Mouse (Mus musculus) forebrain, embryonic 11.5 days (tissue): ENCODE measurements around the gene Fbxo42. TPM values are rescaled to one million over a fixed set of nuclear protein-coding genes. Genes with fewer than 3 reads are reported as not detected.

ENCODE experiments used
- ATAC-seq: fragments of 200-750 bp; cut with Nextera tagmentation; replicated peaks from 2 replicates; pipeline ENCODE4 v1.8.0; 2017; ENCODE audit warnings: moderate TSS enrichment; ENCODE audit not compliant: low FRiP score
- DNase-seq: peaks from one replicate; pipeline ENCODE4 v3.0.0-alpha.2; 2017; ENCODE audit warnings: low spot score
- H3K27ac ChIP-seq: fragments of 300-500 bp; sonication (generic); 2 replicates; pipeline ENCODE4 v1.5.1; 2014; ENCODE audit warnings: low read depth, low read length
- H3K27me3 ChIP-seq: fragments of 300-500 bp; sonication (generic); 2 replicates; pipeline ENCODE4 v1.6.1; 2014; ENCODE audit warnings: mild to moderate bottlenecking, low read length, mixed read lengths; ENCODE audit not compliant: control insufficient read depth, insufficient read depth
- H3K36me3 ChIP-seq: fragments of 300-500 bp; sonication (generic); 2 replicates; pipeline ENCODE4 v1.6.1; 2014; ENCODE audit warnings: mild to moderate bottlenecking, low read length, moderate library complexity, mixed read lengths; ENCODE audit not compliant: control insufficient read depth, insufficient read depth
- H3K4me1 ChIP-seq: fragments of 300-500 bp; sonication (generic); replicated peaks from 2 replicates; pipeline ENCODE4 v1.6.1; 2014; ENCODE audit warnings: low read length, mixed read lengths; ENCODE audit not compliant: control insufficient read depth, insufficient read depth
- H3K4me2 ChIP-seq: fragments of 300-500 bp; sonication (generic); 2 replicates; pipeline ENCODE4 v1.6.1; 2014; ENCODE audit warnings: low read depth, mild to moderate bottlenecking, low read length, moderate library complexity, mixed read lengths; ENCODE audit not compliant: severe bottlenecking
- H3K4me3 ChIP-seq: fragments of 300-500 bp; sonication (generic); 2 replicates; pipeline ENCODE4 v1.5.1; 2014; ENCODE audit warnings: low read depth, low read length
- H3K9ac ChIP-seq: fragments of 300-500 bp; sonication (generic); 2 replicates; pipeline ENCODE4 v1.6.1; 2014; ENCODE audit warnings: low read length
- H3K9me3 ChIP-seq: fragments of 300-500 bp; sonication (generic); 2 replicates; pipeline ENCODE4 v1.6.1; 2016; ENCODE audit warnings: low read length, mixed read lengths; ENCODE audit not compliant: control insufficient read depth
- WGBS: fragments of 180-500 bp; shearing (Covaris S2); extraction: QIAGEN DNeasy Blood & Tissue Kit; methylation state at CpG from one replicate; pipeline ENCODE4 v1.1.7; 2014; 5-methylcytosine and 5-hydroxymethylcytosine counted together
- polyA plus RNA-seq: library from polyadenylated mRNA; unstranded; fragments of >200 nt; fragmentation: Nextera tagmentation; extraction: Ambion mirVana; gene quantifications from 2 replicates; pipeline ENCODE4 v1.2.1, GENCODE M21; 2014

Gene Fbxo42
- polyA plus RNA-seq, 1 experiment from 2014 or later = 31.6 TPM

DNA sequence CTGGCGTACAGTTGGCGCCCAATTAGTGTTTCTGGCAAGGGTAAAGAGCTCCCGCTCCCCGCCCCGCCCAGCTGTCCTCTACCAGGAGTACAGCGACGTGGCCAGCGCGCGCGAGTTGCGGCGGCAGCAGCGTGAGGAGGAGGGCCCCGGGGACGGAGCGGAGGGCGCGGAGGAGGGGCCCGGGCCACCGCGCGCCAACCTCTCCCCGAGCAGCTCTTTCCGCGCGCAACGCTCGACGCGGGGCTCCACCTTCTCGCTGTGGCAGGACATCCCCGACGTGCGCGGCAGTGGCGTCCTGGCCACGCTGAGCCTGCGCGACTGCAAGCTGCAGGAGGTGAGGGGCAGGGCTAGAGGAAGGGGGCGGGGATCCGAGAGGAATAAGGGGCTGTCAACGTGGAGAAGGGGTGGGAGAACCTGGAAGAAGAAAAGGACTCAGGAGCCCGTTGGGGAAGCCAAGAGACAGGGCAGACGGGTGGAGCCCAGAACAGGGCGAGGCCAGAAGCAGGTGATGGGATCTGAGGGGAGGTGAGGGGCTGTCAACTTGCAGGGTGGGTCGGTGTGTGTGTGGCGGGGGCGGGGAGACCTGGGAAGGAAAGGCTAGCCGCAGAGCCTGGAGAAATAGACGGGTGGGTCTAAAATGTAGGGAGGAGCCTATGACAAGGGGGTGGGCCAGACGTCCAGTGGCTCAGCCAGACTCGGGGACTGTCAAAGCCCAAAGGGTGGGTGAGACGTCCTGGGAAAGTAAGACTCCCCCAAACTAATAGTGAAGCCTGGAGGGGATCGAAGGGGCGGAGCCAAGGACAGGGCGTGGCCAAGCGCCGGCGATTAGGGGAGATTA lies 100.3 kb downstream of the Fbxo42 start:
- no peak overlapping the region for H3K27ac ChIP-seq
- H3K9me3 ChIP-seq = no peaks in the 10 kb centered on the region
- H3K4me1 ChIP-seq = peaks cover 25% of the 10 kb centered on the region
- DNase-seq (peak; percentile 72), ATAC-seq (peak; percentile 51)
- H3K27me3 ChIP-seq = peaks cover 62% of the 10 kb centered on the region
- no peaks in the 10 kb centered on the region for H3K36me3 ChIP-seq
- peak overlapping the region; percentile 54 for H3K4me2 ChIP-seq
- WGBS = under 1% methylated on average over 59 of the region's 60 CpGs
- H3K9ac ChIP-seq = peak overlapping the region; percentile 27; the same call in 1 of the 2 replicates
- H3K4me3 ChIP-seq = peak overlapping the region; percentile 29

DNA sequence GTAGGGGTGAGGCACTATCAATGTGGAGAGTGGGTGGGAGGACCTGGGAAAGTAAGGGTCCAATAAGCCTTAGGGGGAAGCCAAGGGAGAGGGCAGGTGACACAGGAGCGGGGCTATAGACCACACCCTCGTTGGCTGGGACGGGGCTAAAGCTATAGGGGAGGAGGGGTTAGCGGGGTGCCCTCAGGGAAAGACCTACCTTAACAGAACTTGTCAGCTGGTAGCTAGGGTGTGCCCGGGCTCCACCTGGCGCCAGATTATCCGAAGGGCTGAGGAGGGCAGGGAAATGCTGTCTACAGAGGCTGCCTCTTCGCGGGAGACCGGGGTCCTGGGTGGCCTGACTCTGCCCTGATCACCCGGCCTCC lies 100.9 kb downstream of the Fbxo42 start:
- ATAC-seq = peak; percentile 37; the same call in 1 of the 2 replicates

DNA sequence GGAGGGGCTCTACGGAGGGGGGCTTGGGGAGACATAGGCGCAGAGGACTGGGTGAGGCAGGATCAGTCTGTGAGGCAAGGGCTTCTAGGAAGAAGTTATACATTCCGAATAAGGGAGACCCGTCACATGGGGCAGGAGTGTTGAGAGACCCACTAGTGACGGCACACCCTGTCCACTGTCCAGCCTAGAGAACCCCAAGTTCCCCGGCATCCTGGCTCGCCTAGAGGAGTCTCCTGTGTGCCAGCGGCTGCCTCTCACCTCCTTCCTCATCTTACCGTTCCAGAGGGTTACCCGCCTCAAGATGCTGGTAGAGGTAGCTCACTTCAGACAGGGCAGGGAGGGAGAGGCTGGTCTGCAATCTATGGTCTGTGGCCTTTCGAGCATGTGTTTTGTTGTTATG lies 101.7 kb downstream of the Fbxo42 start:
- peaks cover 51% of the 10 kb centered on the region for H3K27me3 ChIP-seq
- no peak overlapping the region for H3K4me2 ChIP-seq
- ATAC-seq (no peak), DNase-seq (no peak)
- H3K4me3 ChIP-seq = no peak overlapping the region
- no peak overlapping the region for H3K27ac ChIP-seq
- 69% methylated on average over 11 of the region's 11 CpGs for WGBS
- H3K36me3 ChIP-seq = no peaks in the 10 kb centered on the region
- H3K4me1 ChIP-seq = peaks cover 23% of the 10 kb centered on the region
- H3K9me3 ChIP-seq = no peaks in the 10 kb centered on the region
- no peak overlapping the region for H3K9ac ChIP-seq

More for the DNA sequence above, 100.9 kb downstream of the Fbxo42 start:
- no peak overlapping the region for H3K4me2 ChIP-seq
- DNase-seq = no peak
- no peak overlapping the region for H3K4me3 ChIP-seq
- H3K27me3 ChIP-seq = peaks cover 56% of the 10 kb centered on the region
- no peaks in the 10 kb centered on the region for H3K36me3 ChIP-seq
- no peak overlapping the region for H3K27ac ChIP-seq
- H3K9me3 ChIP-seq = no peaks in the 10 kb centered on the region
- no peak overlapping the region for H3K9ac ChIP-seq
- H3K4me1 ChIP-seq = peaks cover 25% of the 10 kb centered on the region
- 10% methylated on average over 11 of the region's 11 CpGs for WGBS

DNA sequence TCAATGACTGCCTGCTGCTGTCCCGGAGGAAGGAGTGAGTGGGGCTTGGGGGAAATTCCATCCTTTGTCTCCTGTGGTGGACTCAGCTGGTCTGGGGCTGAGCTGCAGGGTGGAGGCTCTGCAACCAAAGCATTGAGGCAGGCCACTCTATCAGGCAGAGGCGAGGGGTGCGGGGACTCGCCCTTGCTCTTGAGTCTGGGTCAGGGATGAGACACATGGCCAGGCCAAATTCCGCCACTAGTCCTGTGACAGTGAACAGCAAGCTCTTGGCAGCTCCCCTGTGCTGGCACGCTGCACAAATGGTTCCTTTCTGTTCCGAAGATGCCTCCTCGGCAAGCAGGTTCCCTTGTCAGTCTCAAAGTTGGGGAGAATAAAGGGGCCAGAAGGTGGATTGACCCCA lies 103.4 kb downstream of the Fbxo42 start:
- H3K9me3 ChIP-seq = no peaks in the 10 kb centered on the region
- no peak overlapping the region for H3K4me2 ChIP-seq
- H3K9ac ChIP-seq = no peak overlapping the region
- no peak for ATAC-seq
- no peaks in the 10 kb centered on the region for H3K36me3 ChIP-seq
- H3K4me3 ChIP-seq = no peak overlapping the region
- H3K27ac ChIP-seq = no peak overlapping the region
- H3K27me3 ChIP-seq = peaks cover 36% of the 10 kb centered on the region
- peaks cover 14% of the 10 kb centered on the region for H3K4me1 ChIP-seq
- DNase-seq = no peak
- WGBS = 80% methylated on average over 8 of the region's 8 CpGs

DNA sequence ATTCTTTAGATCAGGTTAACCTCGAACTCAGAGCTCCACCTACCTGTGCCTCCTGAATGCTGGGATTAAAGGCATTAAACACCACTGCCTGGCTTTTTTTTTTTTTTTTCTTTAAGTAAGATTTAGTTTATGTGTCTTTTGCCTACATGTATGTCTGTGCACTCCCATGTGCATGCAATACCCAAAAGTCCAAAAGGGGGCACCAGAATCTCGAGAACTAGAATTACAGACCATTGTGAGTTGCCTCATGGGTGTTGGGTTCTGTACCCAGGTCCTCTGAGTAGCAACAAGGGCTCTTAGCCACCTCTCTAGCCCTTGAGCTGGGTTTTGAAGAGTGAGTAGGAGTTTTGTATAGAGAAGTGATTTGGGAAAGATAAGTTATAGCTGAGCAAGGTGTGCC lies 104.9 kb downstream of the Fbxo42 start:
- ATAC-seq = no peak
- Histone ChIP-seq H3K27me3 (peaks cover 20% of the 10 kb centered on the region), H3K4me1 (peaks cover 5% of the 10 kb centered on the region; the same call in 1 of the 2 replicates), H3K4me2 (no peak overlapping the region), H3K4me3 (no peak overlapping the region), H3K9me3 (no peaks in the 10 kb centered on the region), H3K9ac (no peak overlapping the region), H3K36me3 (no peaks in the 10 kb centered on the region), H3K27ac (no peak overlapping the region)
- 71% methylated on average over 2 of the region's 2 CpGs for WGBS
- no peak for DNase-seq

Other genes with a start within 250 kb of the Fbxo42 start
- 0.23 and 1.3 TPM in 2 replicates for gene Padi2, start 241.6 kb upstream of the Fbxo42 start, polyA plus RNA-seq
- 375 and 401 TPM in 2 replicates for gene Sdhb, start 186.7 kb upstream of the Fbxo42 start, polyA plus RNA-seq
- 51.2 and 54.9 TPM in 2 replicates for gene Atp13a2, start 161.0 kb upstream of the Fbxo42 start, polyA plus RNA-seq
- 263 and 298 TPM in 2 replicates for gene Mfap2, start 137.5 kb upstream of the Fbxo42 start, polyA plus RNA-seq
- gene Crocc, start 87.4 kb upstream of the Fbxo42 start, polyA plus RNA-seq = 14.3 and 15.3 TPM in 2 replicates
- 50.0 and 51.2 TPM in 2 replicates for gene Necap2, start 69.6 kb upstream of the Fbxo42 start, polyA plus RNA-seq
- gene Spata21, start 59.6 kb upstream of the Fbxo42 start, polyA plus RNA-seq = not detected in 2 replicates
- 22.9 and 26.1 TPM in 2 replicates for gene Szrd1, start 8.1 kb upstream of the Fbxo42 start, polyA plus RNA-seq
- 5.8 and 7.8 TPM in 2 replicates for gene Rsg1, start 66.0 kb downstream of the Fbxo42 start, polyA plus RNA-seq
- gene Arhgef19, start 91.6 kb downstream of the Fbxo42 start, polyA plus RNA-seq = 1.5 and 1.6 TPM in 2 replicates
- 1.3 and 2.3 TPM in 2 replicates for gene Epha2, start 153.3 kb downstream of the Fbxo42 start, polyA plus RNA-seq
- 0.35 and 1.2 TPM in 2 replicates for gene Fam131c, start 220.3 kb downstream of the Fbxo42 start, polyA plus RNA-seq